Mouse (Mus musculus) intestine, embryonic 14.5 days (tissue): Measurements from ENCODE around the gene 1700019N19Rik. TPM values are rescaled to one million over a fixed set of nuclear protein-coding genes. Genes with fewer than 3 reads are reported as not detected.

Experiments used
- ATAC-seq: fragments of 200-750 bp; cut with Nextera tagmentation; replicated peaks from 2 replicates; pipeline ENCODE4 v1.8.0; 2017; ENCODE audit warnings: low read depth, moderate number of reproducible peaks, moderate TSS enrichment, moderate library complexity; ENCODE audit not compliant: low FRiP score, low TSS enrichment
- DNase-seq: peaks from one replicate; pipeline ENCODE4 v3.0.0-alpha.2; 2018; ENCODE audit warnings: low spot score
- H3K27ac ChIP-seq: fragments of 300-500 bp; sonication (generic); 2 replicates; pipeline ENCODE4 v1.5.1; 2014; ENCODE audit warnings: low read depth, mild to moderate bottlenecking, control low read depth
- H3K27me3 ChIP-seq: fragments of 300-500 bp; sonication (generic); replicated peaks from 2 replicates; pipeline ENCODE4 v1.6.1; 2014; ENCODE audit warnings: low read length, control low read depth; ENCODE audit not compliant: control insufficient read depth, insufficient read depth
- H3K36me3 ChIP-seq: fragments of 300-500 bp; sonication (generic); 2 replicates; pipeline ENCODE4 v1.6.1; 2014; ENCODE audit warnings: low read length, control low read depth; ENCODE audit not compliant: control insufficient read depth, insufficient read depth
- H3K4me1 ChIP-seq: fragments of 300-500 bp; sonication (generic); replicated peaks from 2 replicates; pipeline ENCODE4 v1.6.1; 2014; ENCODE audit warnings: low read length, control low read depth, mixed read lengths; ENCODE audit not compliant: control insufficient read depth, insufficient read depth
- H3K4me2 ChIP-seq: fragments of 300-500 bp; sonication (generic); 2 replicates; pipeline ENCODE4 v1.6.1; 2014; ENCODE audit warnings: low read length
- H3K4me3 ChIP-seq: fragments of 300-500 bp; sonication (generic); 2 replicates; pipeline ENCODE4 v1.5.1; 2014; ENCODE audit warnings: low read depth, low read length, control low read depth, mixed read lengths
- H3K9ac ChIP-seq: fragments of 300-500 bp; sonication (generic); 2 replicates; pipeline ENCODE4 v1.6.1; 2014; ENCODE audit warnings: mild to moderate bottlenecking, low read length
- H3K9me3 ChIP-seq: fragments of 300-500 bp; sonication (generic); 2 replicates; pipeline ENCODE4 v1.6.1; 2016; ENCODE audit warnings: low read length, control low read depth; ENCODE audit not compliant: control insufficient read depth
- WGBS: fragments of 180-500 bp; shearing (Covaris S2); extraction: QIAGEN DNeasy Blood & Tissue Kit; methylation state at CpG from one replicate; pipeline ENCODE4 v1.1.7; 2014; 5-methylcytosine and 5-hydroxymethylcytosine counted together
- polyA plus RNA-seq: library from polyadenylated mRNA; unstranded; fragments of >200 nt; fragmentation: Nextera tagmentation; extraction: Ambion mirVana; gene quantifications from 2 replicates; pipeline ENCODE4 v1.2.1, GENCODE M21; 2014

The 1700019N19Rik gene
- polyA plus RNA-seq, 1 experiment from 2014 or later: not detected

- no peak for ATAC-seq
- WGBS: 73% methylated on average over 11 of the region's 11 CpGs
- no peak for DNase-seq
- Histone ChIP-seq H3K27ac (no peak overlapping the region), H3K36me3 (no peaks in the 10 kb centered on the region), H3K4me1 (0 out of 2 replicates have a peak, but pooled peaks cover 1% of the 10 kb centered on the region), H3K9me3 (no peaks in the 10 kb centered on the region), H3K4me3 (no peak overlapping the region), H3K27me3 (no peaks in the 10 kb centered on the region), H3K9ac (no peak overlapping the region), H3K4me2 (no peak overlapping the region)
These were observed 5.1 kb downstream of the 1700019N19Rik start for GRCm38 (mm10) chr19:58789194-58789593.

GRCm38 (mm10) chr19:58783938-58784337, 10.3 kb downstream of the 1700019N19Rik start:
- H3K4me1 ChIP-seq: no peaks in the 10 kb centered on the region
- no peak overlapping the region for H3K4me3 ChIP-seq
- H3K36me3 ChIP-seq: no peaks in the 10 kb centered on the region
- H3K9ac ChIP-seq: no peak overlapping the region
- H3K27me3 ChIP-seq: no peaks in the 10 kb centered on the region
- ATAC-seq (no peak), DNase-seq (no peak)
- no peak overlapping the region for H3K27ac ChIP-seq
- H3K4me2 ChIP-seq: no peak overlapping the region
- H3K9me3 ChIP-seq: no peaks in the 10 kb centered on the region
- whole genome bisulfite sequencing: 57% methylated on average over 7 of the region's 7 CpGs

GRCm38 (mm10) chr19:58781566-58781965, 12.7 kb downstream of the 1700019N19Rik start:
- no peak overlapping the region for H3K4me3 ChIP-seq
- no peaks in the 10 kb centered on the region for H3K36me3 ChIP-seq
- H3K9me3 ChIP-seq: no peaks in the 10 kb centered on the region
- 70% methylated on average over 4 of the region's 4 CpGs for WGBS
- no peak overlapping the region for H3K27ac ChIP-seq
- ATAC-seq (no peak), DNase-seq (no peak)
- H3K27me3 ChIP-seq: no peaks in the 10 kb centered on the region
- no peak overlapping the region for H3K9ac ChIP-seq
- H3K4me1 ChIP-seq: no peaks in the 10 kb centered on the region
- no peak overlapping the region for H3K4me2 ChIP-seq

GRCm38 (mm10) chr19:58776461-58776860, 17.8 kb downstream of the 1700019N19Rik start:
- Histone ChIP-seq H3K27me3 (no peaks in the 10 kb centered on the region), H3K4me3 (no peak overlapping the region), H3K4me1 (no peaks in the 10 kb centered on the region), H3K9me3 (no peaks in the 10 kb centered on the region), H3K9ac (no peak overlapping the region), H3K36me3 (no peaks in the 10 kb centered on the region), H3K27ac (no peak overlapping the region), H3K4me2 (no peak overlapping the region)
- 75% methylated on average over 5 of the region's 5 CpGs for WGBS
- DNase-seq (no peak), ATAC-seq (no peak)

- no peak overlapping the region for H3K4me3 ChIP-seq
- H3K4me2 ChIP-seq: no peak overlapping the region
- no peaks in the 10 kb centered on the region for H3K36me3 ChIP-seq
- WGBS: 94% methylated on average over 6 of the region's 6 CpGs
- H3K27me3 ChIP-seq: no peaks in the 10 kb centered on the region
- no peaks in the 10 kb centered on the region for H3K9me3 ChIP-seq
- ATAC-seq: no peak
- H3K4me1 ChIP-seq: peaks cover 3% of the 10 kb centered on the region; the same call in 1 of the 2 replicates
- no peak overlapping the region for H3K27ac ChIP-seq
- no peak for DNase-seq
- no peak overlapping the region for H3K9ac ChIP-seq
These were observed 26.9 kb downstream of the 1700019N19Rik start for GRCm38 (mm10) chr19:58767329-58767728.

GRCm38 (mm10) chr19:58762848-58763541, 31.3 kb downstream of the 1700019N19Rik start:
- Histone ChIP-seq H3K9ac (no peak overlapping the region), H3K36me3 (no peaks in the 10 kb centered on the region), H3K4me1 (peaks cover 9% of the 10 kb centered on the region; the same call in 1 of the 2 replicates), H3K4me2 (no peak overlapping the region), H3K27ac (no peak overlapping the region), H3K27me3 (no peaks in the 10 kb centered on the region), H3K9me3 (no peaks in the 10 kb centered on the region), H3K4me3 (no peak overlapping the region)
- ATAC-seq (peak; percentile 67; the same call in 1 of the 2 replicates), DNase-seq (peak; percentile 77)
- 10% methylated on average over 12 of the region's 12 CpGs for WGBS

- peaks cover 9% of the 10 kb centered on the region; the same call in 1 of the 2 replicates for H3K4me1 ChIP-seq
- ATAC-seq: no peak; the same call in 1 of the 2 replicates
- H3K4me2 ChIP-seq: no peak overlapping the region
- no peak for DNase-seq
- no peak overlapping the region for H3K27ac ChIP-seq
- no peaks in the 10 kb centered on the region for H3K27me3 ChIP-seq
- no peaks in the 10 kb centered on the region for H3K36me3 ChIP-seq
- 30% methylated on average over 6 of the region's 6 CpGs for WGBS
- no peak overlapping the region for H3K9ac ChIP-seq
- no peaks in the 10 kb centered on the region for H3K9me3 ChIP-seq
- no peak overlapping the region for H3K4me3 ChIP-seq
These were observed 31.9 kb downstream of the 1700019N19Rik start for GRCm38 (mm10) chr19:58762316-58762715.

GRCm38 (mm10) chr19:58759423-58759822, 34.8 kb downstream of the 1700019N19Rik start, which contains the start of gene Pnliprp2:
Pnliprp2 (plus strand) TSS chr19:58759719.
- 33% methylated on average over 9 of the region's 9 CpGs for WGBS
- ATAC-seq: peak; percentile 89
- no peaks in the 10 kb centered on the region for H3K27me3 ChIP-seq
- H3K9me3 ChIP-seq: no peaks in the 10 kb centered on the region
- H3K4me2 ChIP-seq: no peak within 1 kb of the TSS
- peak; percentile 83 for DNase-seq
- no peaks in the 10 kb centered on the region for H3K36me3 ChIP-seq
- H3K9ac ChIP-seq: no peak within 1 kb of the TSS
- no peak within 1 kb of the TSS for H3K27ac ChIP-seq
- H3K4me3 ChIP-seq: no peak within 1 kb of the TSS
- H3K4me1 ChIP-seq: peaks cover 9% of the 10 kb centered on the region; the same call in 1 of the 2 replicates

- H3K4me3 ChIP-seq: no peak overlapping the region
- H3K27ac ChIP-seq: no peak overlapping the region
- no peak overlapping the region for H3K4me2 ChIP-seq
- 69% methylated on average over 4 of the region's 4 CpGs for WGBS
- no peak overlapping the region for H3K9ac ChIP-seq
- ATAC-seq (0 out of 2 replicates have a peak, but pooled peaks have one; percentile 6), DNase-seq (no peak)
- no peaks in the 10 kb centered on the region for H3K27me3 ChIP-seq
- no peaks in the 10 kb centered on the region for H3K9me3 ChIP-seq
- peaks cover 9% of the 10 kb centered on the region; the same call in 1 of the 2 replicates for H3K4me1 ChIP-seq
- H3K36me3 ChIP-seq: no peaks in the 10 kb centered on the region
These were observed 35.4 kb downstream of the 1700019N19Rik start for GRCm38 (mm10) chr19:58758871-58759270.
